Mouse (Mus musculus) testis, postnatal 10 days (tissue): ENCODE measurements at regions not wholly inside any gene's neighbourhood (a gene's known extent, or its start where the extent isn't known, plus 50 kb on each side); places are given as distances from the start of the nearest gene placed in this dataset.
A peak's percentile ranks its signal among the peaks of the same experiment; 100 is the strongest.
"Not testable (repeated sequence)": the region's sequence is repeated elsewhere in the genome, so short reads cannot be mapped to it uniquely, and the experiment has no call there.

Experiments
- DNase-seq: peaks from one replicate; pipeline ENCODE4 v3.0.0; 2021; ENCODE audit warnings: low spot score

DNA sequence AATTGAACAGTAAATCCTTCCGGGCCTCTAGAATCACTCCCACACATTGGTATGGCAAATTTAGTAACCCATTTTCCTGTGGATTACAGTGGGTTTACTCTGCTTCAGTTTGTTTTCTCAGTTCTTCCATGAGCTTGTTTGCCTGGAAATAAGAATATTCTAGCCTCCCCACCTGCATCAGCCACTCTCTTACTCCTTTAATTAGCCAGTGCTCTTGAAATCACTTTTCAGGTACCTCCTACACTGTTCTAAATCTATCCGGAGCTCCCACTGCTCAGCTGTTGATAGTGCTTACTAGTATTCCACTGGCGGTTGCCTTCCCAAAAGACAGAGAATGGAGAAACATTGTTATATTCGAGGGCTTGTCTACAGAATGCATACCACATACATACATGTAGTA lies 167.1 kb downstream of the Htr7 start:
- DNase-seq, result no peak

DNA sequence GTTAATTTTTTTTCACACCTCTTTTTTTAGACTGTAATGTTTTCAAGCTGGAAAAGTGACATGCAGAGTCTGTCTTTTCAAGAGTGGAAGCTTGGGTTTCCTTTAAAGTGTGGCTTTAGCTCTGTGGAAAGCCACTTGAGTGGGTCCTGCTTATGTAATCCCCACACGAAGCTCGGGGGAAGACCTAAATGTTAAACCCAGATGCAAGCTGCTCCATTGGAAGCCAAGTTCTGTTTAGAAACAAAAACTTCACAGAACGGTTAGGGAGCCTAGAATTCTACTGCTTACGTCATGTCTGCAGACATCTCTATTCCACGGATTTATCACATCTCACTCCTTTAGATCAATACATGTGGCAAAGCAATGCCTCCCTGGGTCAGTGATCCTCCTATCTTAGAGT lies 171.0 kb downstream of the Htr7 start:
- no peak for DNase-seq

GRCm38 (mm10) chr19:35881810-35882485 lies 175.4 kb downstream of the Htr7 start:
- DNase-seq, result no peak

DNA sequence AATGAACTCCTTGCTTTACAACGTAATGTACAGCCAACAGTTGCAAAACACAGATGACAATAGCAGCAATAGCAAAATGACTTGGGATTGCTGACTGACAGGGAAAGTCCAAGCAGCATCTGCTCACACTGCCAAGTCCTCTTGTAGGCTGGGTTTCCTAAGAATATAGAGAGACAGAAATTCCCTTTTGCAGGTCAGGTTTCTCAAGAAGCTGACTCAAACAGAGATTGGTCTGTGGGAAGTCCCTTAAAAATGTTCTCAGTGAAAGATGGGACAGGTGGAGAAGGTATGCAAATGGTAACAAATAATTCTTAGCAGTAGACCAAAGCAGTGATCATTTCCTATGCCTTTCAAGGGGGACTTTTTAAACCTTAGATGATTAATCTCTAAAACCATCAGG lies 181.8 kb downstream of the Htr7 start:
- no peak for DNase-seq

DNA sequence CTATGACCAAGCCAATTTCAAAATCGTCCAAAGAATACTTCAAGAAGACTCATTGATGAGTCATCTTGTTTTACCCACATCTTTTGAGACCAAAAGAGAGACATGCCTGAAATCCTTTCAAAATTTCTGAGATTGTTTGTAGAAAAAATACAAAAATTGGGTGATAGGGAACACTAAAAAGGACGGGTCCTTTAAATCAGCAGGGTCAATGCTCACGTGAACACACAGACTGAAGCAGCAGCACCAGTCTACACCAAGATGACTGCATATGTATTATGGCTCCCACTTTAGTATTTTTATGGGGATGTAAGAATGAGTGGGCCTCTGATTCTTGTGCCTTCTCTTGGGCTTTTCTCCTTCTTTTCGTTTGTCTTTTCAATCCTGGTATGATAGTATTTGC lies 186.6 kb downstream of the Htr7 start:
- no peak for DNase-seq

GRCm38 (mm10) chr19:35868543-35868942 lies 188.8 kb downstream of the Htr7 start:
- no peak for DNase-seq

DNA sequence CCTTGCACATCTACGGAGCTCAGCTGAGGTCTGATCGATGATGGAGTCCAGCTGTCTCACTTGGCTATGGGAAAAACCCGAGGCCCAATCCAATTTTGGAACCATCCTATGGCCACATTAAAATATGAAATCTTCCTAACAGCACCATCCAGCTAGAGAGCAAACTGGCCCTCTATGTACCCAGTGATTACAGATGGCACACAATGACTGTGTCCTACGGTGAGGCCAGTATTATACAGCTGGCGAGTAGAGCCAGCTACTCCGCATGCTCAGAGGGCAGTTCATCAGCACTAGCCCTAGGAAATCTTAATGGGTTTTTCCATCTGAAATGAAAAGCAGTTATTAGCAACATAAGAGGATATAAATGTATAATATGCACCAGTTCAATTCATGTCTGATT lies 194.3 kb downstream of the Htr7 start:
- DNase-seq, result no peak

- DNase-seq, result no peak
Measured at GRCm38 (mm10) chr19:35861421-35861820, 195.9 kb downstream of the Htr7 start.

DNA sequence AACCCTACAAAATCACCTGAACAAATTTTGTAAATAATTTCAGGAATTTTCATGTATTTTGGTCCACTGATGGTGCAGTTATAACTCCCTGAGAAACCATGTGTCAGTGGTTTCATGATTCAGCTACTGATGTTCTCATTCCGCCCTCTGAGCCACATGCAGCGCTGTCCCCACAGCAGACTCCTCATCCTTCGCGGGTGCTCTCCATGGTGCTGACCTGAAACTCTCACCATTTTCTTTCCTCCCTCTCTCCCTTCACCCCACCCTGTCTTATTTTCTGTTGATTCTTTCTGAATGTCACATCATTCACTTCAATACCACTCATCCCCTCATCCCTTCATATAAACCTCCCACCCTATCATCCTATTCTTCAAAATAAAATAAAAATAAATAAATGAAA lies 224.3 kb downstream of the Htr7 start:
- peak; percentile 58 for DNase-seq

DNA sequence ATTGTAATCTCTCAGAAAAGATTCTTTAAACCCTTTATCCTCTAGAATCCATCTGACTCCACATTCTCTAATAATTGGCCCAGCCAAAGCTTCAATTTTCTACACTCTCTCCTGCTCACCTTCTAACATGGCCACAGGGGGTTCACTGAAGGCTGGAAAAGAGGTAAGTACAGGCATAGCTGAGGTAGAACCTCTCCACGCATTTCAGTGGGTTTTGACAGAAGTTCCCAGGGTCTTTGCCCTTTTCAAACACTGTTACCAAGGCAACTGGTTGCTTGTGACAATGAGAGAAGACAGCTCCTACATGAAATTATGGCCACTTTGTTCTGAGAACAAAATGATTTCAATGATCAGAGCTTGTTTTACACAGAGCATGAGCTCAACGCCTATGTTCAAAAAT lies 231.2 kb downstream of the Htr7 start:
- no peak for DNase-seq

DNA sequence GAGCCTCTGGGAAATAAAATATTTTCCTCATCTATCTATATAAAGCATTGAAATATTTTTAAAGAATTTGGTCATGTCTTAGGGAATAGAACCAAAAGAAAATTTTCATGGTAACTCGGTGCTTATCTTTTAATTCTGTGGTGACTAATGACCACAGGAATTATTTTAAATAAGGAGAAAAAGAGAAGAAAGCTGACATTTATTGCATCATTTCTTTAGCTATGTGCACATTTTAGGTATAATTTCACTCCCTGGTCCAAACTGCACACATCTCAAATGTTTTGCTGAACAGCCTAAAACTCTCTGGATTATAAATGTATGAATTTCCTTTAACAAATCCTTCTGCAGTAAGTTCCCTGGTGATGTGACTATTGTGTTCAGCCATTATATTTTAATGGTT lies 237.7 kb downstream of the Htr7 start:
- DNase-seq, result no peak

GRCm38 (mm10) chr19:35794661-35795060 lies 262.6 kb downstream of the Htr7 start:
- no peak for DNase-seq

GRCm38 (mm10) chr19:35787246-35788021 lies 269.9 kb downstream of the Htr7 start:
- DNase-seq, result no peak

DNA sequence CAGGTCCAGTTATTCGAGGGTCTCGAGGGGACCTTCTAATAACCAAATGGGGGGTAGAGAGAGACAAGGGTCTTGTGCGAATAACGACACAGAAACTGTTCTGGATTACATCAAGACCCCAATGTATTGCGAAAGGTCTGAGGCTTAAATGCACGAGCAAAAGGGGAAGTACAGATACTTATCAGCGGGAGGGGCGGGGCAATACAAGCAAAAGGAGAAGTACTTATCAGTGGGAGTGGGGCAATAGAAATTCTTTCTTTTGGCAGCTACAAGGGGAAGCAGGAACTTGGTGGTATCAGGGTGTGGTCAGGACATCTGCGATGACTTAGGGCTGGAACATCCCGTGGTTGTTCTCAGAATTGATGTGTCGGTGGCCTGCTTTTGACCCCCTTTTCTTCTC lies 295.6 kb downstream of the Htr7 start:
- DNase-seq, result not testable (repeated sequence)

DNA sequence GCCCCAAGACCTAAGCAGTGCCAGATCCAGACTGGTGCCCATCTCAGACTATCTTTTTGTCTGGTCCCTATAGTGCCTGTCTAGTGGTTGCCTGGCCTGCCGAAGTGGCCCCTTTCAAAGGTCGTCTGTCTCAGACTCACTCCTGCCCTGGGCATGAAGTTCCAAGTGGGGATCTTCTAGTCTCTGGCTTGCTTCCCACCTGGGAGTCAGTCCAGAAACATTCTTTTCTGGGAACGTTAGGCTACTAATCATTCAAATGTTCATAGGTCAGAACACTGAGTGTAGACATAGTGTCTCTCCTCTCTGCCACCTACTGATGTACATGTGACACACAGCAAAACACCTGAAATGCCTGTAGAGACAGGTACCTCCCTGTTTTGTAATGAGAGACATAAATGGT lies 297.6 kb downstream of the Htr7 start:
- DNase-seq, result no peak

DNA sequence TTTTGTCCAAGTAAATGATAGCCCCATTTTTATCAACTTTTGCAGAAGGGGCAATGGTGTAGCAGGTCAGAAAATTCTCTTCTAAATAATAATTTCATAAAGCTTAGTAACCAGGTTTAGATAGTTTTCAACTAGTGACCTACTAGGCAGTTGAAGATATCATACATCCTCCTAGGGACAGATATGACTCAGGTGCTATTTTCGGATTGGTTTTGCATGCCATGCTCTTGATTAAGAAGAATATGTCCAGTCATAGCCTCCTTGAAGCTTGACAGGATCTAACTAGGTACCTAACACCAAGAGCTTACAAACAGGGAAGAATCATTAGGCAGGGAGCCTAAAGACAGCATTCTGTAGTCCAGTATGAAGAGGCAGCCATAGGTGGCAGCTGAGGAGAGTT lies 301.8 kb downstream of the Htr7 start:
- DNase-seq, result no peak

GRCm38 (mm10) chr19:35735754-35736153 lies 321.6 kb downstream of the Htr7 start:
- no peak for DNase-seq

DNA sequence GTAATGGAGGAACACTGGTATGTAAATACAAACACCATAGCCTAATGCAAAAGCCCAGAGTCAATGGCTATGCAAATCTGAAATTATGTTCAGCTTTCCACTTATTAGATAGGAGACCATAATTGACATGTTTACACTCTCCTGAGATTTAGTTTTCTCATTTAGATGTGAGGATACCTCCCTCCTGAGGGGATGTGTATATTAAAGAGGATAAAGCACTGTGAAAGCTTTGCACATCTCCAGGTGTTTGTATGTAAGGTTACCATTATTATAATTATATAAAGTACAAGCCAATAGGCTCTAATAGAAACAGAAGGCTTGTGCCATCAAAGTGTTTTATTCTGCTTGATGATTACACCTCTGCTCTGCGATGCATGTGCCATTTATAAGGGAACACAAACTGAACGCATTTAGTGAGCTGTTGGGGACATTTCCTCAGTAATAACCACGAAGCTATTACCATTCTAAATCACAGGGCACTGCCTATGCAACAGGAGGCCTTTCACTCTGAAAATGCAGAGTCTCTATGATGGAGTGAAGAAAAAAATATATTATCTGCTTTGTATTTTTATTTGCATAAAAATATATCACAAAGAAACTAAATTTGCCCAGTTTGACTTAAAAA lies 328.8 kb downstream of the Htr7 start:
- DNase-seq, result no peak
